Mouse (Mus musculus) intestine, embryonic 14.5 days (tissue): ENCODE data around the gene Pof1b. TPM values are rescaled to one million over a fixed set of nuclear protein-coding genes. Genes with fewer than 3 reads are reported as not detected.

ENCODE experiments used
- ATAC-seq: fragments of 200-750 bp; cut with Nextera tagmentation; replicated peaks from 2 replicates; pipeline ENCODE4 v1.8.0; 2017; ENCODE audit warnings: low read depth, moderate number of reproducible peaks, moderate TSS enrichment, moderate library complexity; ENCODE audit not compliant: low FRiP score, low TSS enrichment
- DNase-seq: peaks from one replicate; pipeline ENCODE4 v3.0.0-alpha.2; 2018; ENCODE audit warnings: low spot score
- H3K27ac ChIP-seq: fragments of 300-500 bp; sonication (generic); 2 replicates; pipeline ENCODE4 v1.5.1; 2014; ENCODE audit warnings: low read depth, mild to moderate bottlenecking, control low read depth
- H3K27me3 ChIP-seq: fragments of 300-500 bp; sonication (generic); replicated peaks from 2 replicates; pipeline ENCODE4 v1.6.1; 2014; ENCODE audit warnings: low read length, control low read depth; ENCODE audit not compliant: control insufficient read depth, insufficient read depth
- H3K36me3 ChIP-seq: fragments of 300-500 bp; sonication (generic); 2 replicates; pipeline ENCODE4 v1.6.1; 2014; ENCODE audit warnings: low read length, control low read depth; ENCODE audit not compliant: control insufficient read depth, insufficient read depth
- H3K4me1 ChIP-seq: fragments of 300-500 bp; sonication (generic); replicated peaks from 2 replicates; pipeline ENCODE4 v1.6.1; 2014; ENCODE audit warnings: low read length, control low read depth, mixed read lengths; ENCODE audit not compliant: control insufficient read depth, insufficient read depth
- H3K4me2 ChIP-seq: fragments of 300-500 bp; sonication (generic); 2 replicates; pipeline ENCODE4 v1.6.1; 2014; ENCODE audit warnings: low read length
- H3K4me3 ChIP-seq: fragments of 300-500 bp; sonication (generic); 2 replicates; pipeline ENCODE4 v1.5.1; 2014; ENCODE audit warnings: low read depth, low read length, control low read depth, mixed read lengths
- H3K9ac ChIP-seq: fragments of 300-500 bp; sonication (generic); 2 replicates; pipeline ENCODE4 v1.6.1; 2014; ENCODE audit warnings: mild to moderate bottlenecking, low read length
- H3K9me3 ChIP-seq: fragments of 300-500 bp; sonication (generic); 2 replicates; pipeline ENCODE4 v1.6.1; 2016; ENCODE audit warnings: low read length, control low read depth; ENCODE audit not compliant: control insufficient read depth
- WGBS: fragments of 180-500 bp; shearing (Covaris S2); extraction: QIAGEN DNeasy Blood & Tissue Kit; methylation state at CpG from one replicate; pipeline ENCODE4 v1.1.7; 2014; 5-methylcytosine and 5-hydroxymethylcytosine counted together
- polyA plus RNA-seq: library from polyadenylated mRNA; unstranded; fragments of >200 nt; fragmentation: Nextera tagmentation; extraction: Ambion mirVana; gene quantifications from 2 replicates; pipeline ENCODE4 v1.2.1, GENCODE M21; 2014

Gene Pof1b
- 2.0 and 2.3 TPM in 2 replicates for polyA plus RNA-seq

GRCm38 (mm10) chrX:112698508-112698907 lies at the start of gene Pof1b:
Gene Pof1b, minus strand, starts transcription at chrX:112698651.
- 50% methylated on average over 5 of the region's 5 CpGs for WGBS
- no peaks in the 10 kb centered on the region for H3K4me1 ChIP-seq
- H3K27ac ChIP-seq, result no peak within 1 kb of the TSS
- no peaks in the 10 kb centered on the region for H3K9me3 ChIP-seq
- ATAC-seq (0 out of 2 replicates have a peak, but pooled peaks have one; percentile 27), DNase-seq (no peak)
- H3K4me2 ChIP-seq, result 0 out of 2 replicates have a peak within 1 kb of the TSS, but pooled peaks have one; percentile 6
- no peak within 1 kb of the TSS for H3K4me3 ChIP-seq
- no peaks in the 10 kb centered on the region for H3K27me3 ChIP-seq
- H3K9ac ChIP-seq, result no peak within 1 kb of the TSS
- H3K36me3 ChIP-seq, result no peaks in the 10 kb centered on the region

- DNase-seq, result no peak
- no peaks in the 10 kb centered on the region for H3K4me1 ChIP-seq
- H3K27ac ChIP-seq, result no peak overlapping the region
- no peaks in the 10 kb centered on the region for H3K36me3 ChIP-seq
- no peak for ATAC-seq
- no peaks in the 10 kb centered on the region for H3K9me3 ChIP-seq
- no peak overlapping the region for H3K9ac ChIP-seq
- no peak overlapping the region for H3K4me2 ChIP-seq
- no peaks in the 10 kb centered on the region for H3K27me3 ChIP-seq
- H3K4me3 ChIP-seq, result no peak overlapping the region
Measured at GRCm38 (mm10) chrX:112716587-112716986, 18.1 kb upstream of the Pof1b start.

- ATAC-seq (peak; percentile 64; the same call in 1 of the 2 replicates), DNase-seq (no peak)
- Histone ChIP-seq H3K4me2 (no peak overlapping the region), H3K4me1 (no peaks in the 10 kb centered on the region), H3K27ac (no peak overlapping the region), H3K9me3 (no peaks in the 10 kb centered on the region), H3K9ac (no peak overlapping the region), H3K27me3 (no peaks in the 10 kb centered on the region), H3K36me3 (no peaks in the 10 kb centered on the region), H3K4me3 (no peak overlapping the region)
- WGBS, result 65% methylated on average over 1 of the region's 1 CpGs
Measured at GRCm38 (mm10) chrX:112694392-112694791, 4.1 kb downstream of the Pof1b start.

- H3K9ac ChIP-seq, result no peak overlapping the region
- whole genome bisulfite sequencing, result 32% methylated on average over 5 of the region's 5 CpGs
- no peak for ATAC-seq
- no peaks in the 10 kb centered on the region for H3K4me1 ChIP-seq
- H3K4me2 ChIP-seq, result no peak overlapping the region
- no peak overlapping the region for H3K27ac ChIP-seq
- no peak for DNase-seq
- no peaks in the 10 kb centered on the region for H3K27me3 ChIP-seq
- no peaks in the 10 kb centered on the region for H3K9me3 ChIP-seq
- no peaks in the 10 kb centered on the region for H3K36me3 ChIP-seq
- no peak overlapping the region for H3K4me3 ChIP-seq
Measured at GRCm38 (mm10) chrX:112680605-112681004, 17.8 kb downstream of the Pof1b start.

- Histone ChIP-seq H3K4me2 (no peak overlapping the region), H3K9me3 (no peaks in the 10 kb centered on the region), H3K9ac (no peak overlapping the region), H3K27ac (no peak overlapping the region), H3K4me1 (no peaks in the 10 kb centered on the region), H3K4me3 (no peak overlapping the region), H3K27me3 (no peaks in the 10 kb centered on the region), H3K36me3 (no peaks in the 10 kb centered on the region)
- 12% methylated on average over 1 of the region's 1 CpGs for WGBS
- no peak for DNase-seq
- no peak for ATAC-seq
Measured at GRCm38 (mm10) chrX:112675525-112675924, 22.9 kb downstream of the Pof1b start.

GRCm38 (mm10) chrX:112601306-112602120 lies 96.9 kb downstream of the Pof1b start:
- peak; percentile 65 for ATAC-seq

GRCm38 (mm10) chrX:112600511-112601305 lies 97.7 kb downstream of the Pof1b start, which contains the start of gene Zfp711:
Gene Zfp711, plus strand, starts transcription at chrX:112600526.
- Histone ChIP-seq H3K27me3 (no peaks in the 10 kb centered on the region), H3K27ac (peak within 1 kb of the TSS; percentile 77), H3K4me1 (no peaks in the 10 kb centered on the region), H3K4me2 (peak within 1 kb of the TSS; percentile 54), H3K9ac (peak within 1 kb of the TSS; percentile 74), H3K9me3 (no peaks in the 10 kb centered on the region), H3K36me3 (no peaks in the 10 kb centered on the region), H3K4me3 (peak within 1 kb of the TSS; percentile 57)
- WGBS, result 12% methylated on average over 69 of the region's 79 CpGs
- DNase-seq (peak; percentile 84), ATAC-seq (peak; percentile 99)

More at GRCm38 (mm10) chrX:112601306-112602120, 96.9 kb downstream of the Pof1b start:
- Histone ChIP-seq H3K36me3 (no peaks in the 10 kb centered on the region), H3K9ac (peak overlapping the region; percentile 74), H3K27ac (peak overlapping the region; percentile 77), H3K4me1 (no peaks in the 10 kb centered on the region), H3K4me3 (peak overlapping the region; percentile 57), H3K9me3 (no peaks in the 10 kb centered on the region), H3K27me3 (no peaks in the 10 kb centered on the region), H3K4me2 (peak overlapping the region; percentile 54)
- peak; percentile 70 for DNase-seq
- 13% methylated on average over 55 of the region's 81 CpGs for WGBS
